Mouse (Mus musculus) bone marrow, adult 2 months (tissue): ENCODE results near the gene 4933406M09Rik.

Experiments used
- CTCF ChIP-seq: fragments of 200-500 bp; IDR thresholded peaks from 2 replicates; pipeline ENCODE4 v1.5.1; 2011; ENCODE audit warnings: low read length, control low read depth; ENCODE audit not compliant: control insufficient read depth, insufficient read depth
- POLR2A ChIP-seq: fragments of 200-500 bp; IDR thresholded peaks from 2 replicates; pipeline ENCODE4 v1.6.1; 2011; ENCODE audit warnings: low read depth, mild to moderate bottlenecking, control low read depth, low read length, borderline replicate concordance; ENCODE audit not compliant: control insufficient read depth

DNA sequence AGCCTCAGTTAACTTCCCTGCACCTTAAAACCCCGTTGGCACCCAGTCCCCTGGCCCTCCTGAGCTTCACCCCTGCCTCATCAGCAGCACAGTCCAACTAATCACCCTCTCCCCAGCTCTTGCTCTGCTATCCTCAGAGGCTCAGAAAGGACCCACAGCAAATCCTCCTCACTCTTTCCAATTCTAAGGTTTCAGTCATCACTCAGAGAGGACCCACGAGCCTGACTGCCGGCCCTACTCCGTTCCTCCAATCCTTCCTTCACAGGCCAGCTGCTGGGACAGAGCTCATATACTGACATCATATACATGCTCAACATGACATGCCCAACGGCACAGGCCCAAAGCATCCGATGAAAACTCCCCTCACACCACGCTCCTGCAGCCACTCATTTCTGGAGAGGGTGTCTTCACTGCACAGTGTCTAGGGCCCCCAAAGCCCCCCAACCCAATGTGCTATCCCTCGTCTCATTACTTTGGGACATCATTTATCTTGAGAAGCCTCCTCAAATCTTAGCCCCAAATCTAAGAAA is 42.9 kb upstream of the 4933406M09Rik start:
- TF ChIP-seq POLR2A = no peak
- TF ChIP-seq CTCF = no peak
